21 mouse cellular contexts compared by ENCODE assay signal in genomic region chr7:70754826-70755225, GRCm38 (mm10).
DNase-seq lines count a peak whose midpoint lies in the region; ATAC-seq lines count a peak whose summit lies in the region.
"Had no signal": no experiment of that assay in that cellular context is flagged by ENCODE, and none has a peak within 500 bp of the region (broad histone marks: within the 10 kb centered on the region; RNA-seq: fewer than 3 reads in every experiment).

No protein-coding gene starts in this region.

- peaks cover 32% of the 10 kb centered on the region for H3K27me3 ChIP-seq in midbrain, embryonic 11.5 days (ENCODE audit: control insufficient read depth, insufficient read depth, low read length)
- H3K27me3 ChIP-seq in midbrain, embryonic 13.5 days = peaks cover 47% of the 10 kb centered on the region
- H3K27me3 ChIP-seq: embryonic facial prominence, embryonic 12.5 days; forebrain, embryonic 12.5 days; Patski had no signal

- H3K4me1 ChIP-seq in midbrain, embryonic 11.5 days (ENCODE audit: control insufficient read depth, insufficient read depth, low read length) = no peaks in the 10 kb centered on the region; the same call in 1 of the 2 replicates
- 0 out of 2 replicates have a peak, but pooled peaks cover 4% of the 10 kb centered on the region for H3K4me1 ChIP-seq in midbrain, embryonic 13.5 days (replicated peaks)
- H3K4me1 ChIP-seq: embryonic facial prominence, embryonic 12.5 days had no signal

- H3K4me2 ChIP-seq in midbrain, embryonic 11.5 days = no peak overlapping the region
- H3K4me2 ChIP-seq in midbrain, embryonic 13.5 days (replicated peaks) = no peak overlapping the region
- H3K4me2 ChIP-seq: embryonic facial prominence, embryonic 12.5 days; forebrain, embryonic 12.5 days had no signal

- peak; percentile 17 for DNase-seq in midbrain, embryonic 11.5 days (ENCODE audit: low spot score, missing footprints)
- DNase-seq in R1 (ENCODE audit: low read depth, low spot score) = peak; percentile 53
- DNase-seq in kidney, adult 9 months = no peak
- DNase-seq in lung, postnatal 36 days = no peak
- DNase-seq: adrenal gland, adult 8-10 months; adrenal gland, postnatal 14 days; adrenal gland, postnatal 36 days; cerebellum, adult 11-12 months; cerebellum, adult 2 months; cerebellum, adult 9-10 months; cerebellum, postnatal 10 days; cerebellum, postnatal 25 days had no signal

- no peak overlapping the region for H3K4me3 ChIP-seq in midbrain, embryonic 11.5 days (ENCODE audit: low read depth, low read length)
- H3K4me3 ChIP-seq in midbrain, embryonic 13.5 days (replicated peaks) = no peak overlapping the region
- H3K4me3 ChIP-seq: embryonic facial prominence, embryonic 10.5 days; embryonic facial prominence, embryonic 12.5 days; forebrain, embryonic 12.5 days had no signal

- no peak overlapping the region for H3K9ac ChIP-seq in midbrain, embryonic 11.5 days (ENCODE audit: low read length)
- H3K9ac ChIP-seq in midbrain, embryonic 13.5 days (replicated peaks) = no peak overlapping the region
- H3K9ac ChIP-seq: embryonic facial prominence, embryonic 12.5 days; forebrain, embryonic 12.5 days had no signal

- peaks cover 3% of the 10 kb centered on the region; the same call in 1 of the 2 replicates for H3K9me3 ChIP-seq in midbrain, embryonic 11.5 days (ENCODE audit: control insufficient read depth, low read length)
- H3K9me3 ChIP-seq in midbrain, embryonic 13.5 days = no peaks in the 10 kb centered on the region
- H3K9me3 ChIP-seq: embryonic facial prominence, embryonic 12.5 days; forebrain, embryonic 12.5 days had no signal

- no peaks in the 10 kb centered on the region for H3K36me3 ChIP-seq in midbrain, embryonic 11.5 days (ENCODE audit: control insufficient read depth, insufficient read depth, low read length)
- H3K36me3 ChIP-seq in midbrain, embryonic 13.5 days = no peaks in the 10 kb centered on the region
- H3K36me3 ChIP-seq: embryonic facial prominence, embryonic 10.5 days; embryonic facial prominence, embryonic 12.5 days; forebrain, embryonic 12.5 days; G1E had no signal

- WGBS in midbrain, embryonic 11.5 days = 91% methylated on average over 1 of the region's 1 CpGs
- WGBS in midbrain, embryonic 13.5 days = 95% methylated on average over 1 of the region's 1 CpGs

- ATAC-seq in midbrain, embryonic 11.5 days (ENCODE audit: low FRiP score) = no peak
- no peak for ATAC-seq in midbrain, embryonic 13.5 days
- ATAC-seq: activated CD4-positive, CD25-positive, alpha-beta regulatory T cell, adult 4 months; forebrain, embryonic 14.5 days; forebrain, embryonic 16.5 days; Patski had no signal

- H3K27ac ChIP-seq in midbrain, embryonic 11.5 days (ENCODE audit: low read depth, low read length) = no peak overlapping the region
- no peak overlapping the region for H3K27ac ChIP-seq in midbrain, embryonic 13.5 days
- H3K27ac ChIP-seq: embryonic facial prominence, embryonic 10.5 days; embryonic facial prominence, embryonic 12.5 days; forebrain, embryonic 12.5 days had no signal

Comparison
In these comparisons a context has a peak if more than half of its experiments do, and no peak if none do; other contexts are left out.
1. DNase-seq: peak in midbrain, embryonic 11.5 days (single experiment) and R1 (single experiment); none in kidney, adult 9 months (single experiment) and lung, postnatal 36 days (single experiment).